Mouse (Mus musculus) lung, postnatal 0 days (tissue): ENCODE measurements at regions not wholly inside any gene's neighbourhood (a gene's known extent, or its start where the extent isn't known, plus 50 kb on each side); places are given as distances from the start of the nearest gene placed in this dataset.
A peak's percentile ranks its signal among the peaks of the same experiment; 100 is the strongest.

Source experiments
- ATAC-seq: fragments of 200-750 bp; cut with Nextera tagmentation; 2 replicates; pipeline ENCODE4 v1.8.0; 2017; ENCODE audit warnings: moderate library complexity
- DNase-seq: peaks from one replicate; pipeline ENCODE4 v3.0.0-alpha.2; 2016; ENCODE audit warnings: low spot score
- H3K27ac ChIP-seq: fragments of 300-500 bp; sonication (generic); 2 replicates; pipeline ENCODE4 v1.5.1; 2014; ENCODE audit warnings: antibody characterized with exemption, mild to moderate bottlenecking, low read length, mixed read lengths
- H3K27me3 ChIP-seq: fragments of 300-500 bp; sonication (generic); replicated peaks from 2 replicates; pipeline ENCODE4 v1.6.1; 2014; ENCODE audit warnings: low read length, mixed read lengths; ENCODE audit not compliant: insufficient read depth
- H3K36me3 ChIP-seq: fragments of 300-500 bp; sonication (generic); 2 replicates; pipeline ENCODE4 v1.6.1; 2014; ENCODE audit warnings: low read length, mixed read lengths; ENCODE audit not compliant: insufficient read depth
- H3K4me1 ChIP-seq: fragments of 300-500 bp; sonication (generic); 2 replicates; pipeline ENCODE4 v1.6.1; 2014; ENCODE audit warnings: antibody characterized with exemption, low read depth, low read length, mixed read lengths; ENCODE audit not compliant: insufficient read depth
- H3K4me2 ChIP-seq: fragments of 300-500 bp; sonication (generic); replicated peaks from 2 replicates; pipeline ENCODE4 v1.6.1; 2014; ENCODE audit warnings: low read depth, mild to moderate bottlenecking, low read length, moderate library complexity, mixed read lengths
- H3K4me3 ChIP-seq: fragments of 300-500 bp; sonication (generic); 2 replicates; pipeline ENCODE4 v1.5.1; 2014; ENCODE audit warnings: low read depth, low read length
- H3K9ac ChIP-seq: fragments of 300-500 bp; sonication (generic); replicated peaks from 2 replicates; pipeline ENCODE4 v1.6.1; 2014; ENCODE audit warnings: low read depth, mild to moderate bottlenecking
- H3K9me3 ChIP-seq: fragments of 300-500 bp; sonication (generic); 2 replicates; pipeline ENCODE4 v1.6.1; 2016; ENCODE audit warnings: low read length, mixed read lengths
- CTCF ChIP-seq: IDR thresholded peaks from 2 replicates; pipeline ENCODE4 v1.5.1; 2016; ENCODE audit warnings: antibody characterized with exemption, mild to moderate bottlenecking
- EP300 ChIP-seq: IDR thresholded peaks from 2 replicates; pipeline ENCODE4 v1.6.1; 2016; ENCODE audit warnings: antibody characterized with exemption, mild to moderate bottlenecking, control low read depth
- WGBS: fragments of 180-500 bp; shearing (Covaris S2); extraction: QIAGEN DNeasy Blood & Tissue Kit; methylation state at CpG from one replicate; pipeline ENCODE4 v1.1.7; 2014; 5-methylcytosine and 5-hydroxymethylcytosine counted together

- no peaks in the 10 kb centered on the region for H3K36me3 ChIP-seq
- no peak overlapping the region for H3K4me3 ChIP-seq
- H3K4me2 ChIP-seq, result no peak overlapping the region
- no peaks in the 10 kb centered on the region for H3K9me3 ChIP-seq
- H3K9ac ChIP-seq, result no peak overlapping the region
- WGBS, result 49% methylated on average over 6 of the region's 6 CpGs
- no peak for TF ChIP-seq EP300
- no peak for TF ChIP-seq CTCF
- H3K4me1 ChIP-seq, result no peaks in the 10 kb centered on the region
- H3K27ac ChIP-seq, result no peak overlapping the region
- ATAC-seq, result no peak
- DNase-seq, result peak; percentile 9
- no peaks in the 10 kb centered on the region for H3K27me3 ChIP-seq
These were observed 108.4 kb upstream of the Ddit4l start for GRCm38 (mm10) chr3:137513026-137513425.

GRCm38 (mm10) chr3:137514238-137514637 lies 107.2 kb upstream of the Ddit4l start:
- Histone ChIP-seq H3K27ac (no peak overlapping the region), H3K4me3 (no peak overlapping the region), H3K4me2 (no peak overlapping the region), H3K36me3 (no peaks in the 10 kb centered on the region), H3K27me3 (no peaks in the 10 kb centered on the region), H3K4me1 (no peaks in the 10 kb centered on the region), H3K9ac (no peak overlapping the region), H3K9me3 (no peaks in the 10 kb centered on the region)
- no peak for TF ChIP-seq CTCF
- no peak for TF ChIP-seq EP300
- WGBS, result 90% methylated on average over 2 of the region's 2 CpGs
- no peak for ATAC-seq
- DNase-seq, result no peak

- 53% methylated on average over 4 of the region's 4 CpGs for WGBS
- Histone ChIP-seq H3K4me2 (no peak overlapping the region), H3K9ac (no peak overlapping the region), H3K4me1 (no peaks in the 10 kb centered on the region), H3K27me3 (no peaks in the 10 kb centered on the region), H3K4me3 (no peak overlapping the region), H3K9me3 (no peaks in the 10 kb centered on the region), H3K36me3 (no peaks in the 10 kb centered on the region), H3K27ac (no peak overlapping the region)
- DNase-seq (no peak), ATAC-seq (no peak)
- TF ChIP-seq EP300 (no peak), CTCF (no peak)
These were observed 104.0 kb upstream of the Ddit4l start for GRCm38 (mm10) chr3:137517433-137517832.

GRCm38 (mm10) chr3:137520191-137520590 lies 101.2 kb upstream of the Ddit4l start:
- no peak overlapping the region for H3K27ac ChIP-seq
- no peak overlapping the region for H3K4me3 ChIP-seq
- TF ChIP-seq EP300 (no peak), CTCF (no peak)
- no peaks in the 10 kb centered on the region for H3K27me3 ChIP-seq
- WGBS, result 86% methylated on average over 1 of the region's 1 CpGs
- DNase-seq (no peak), ATAC-seq (no peak)
- no peaks in the 10 kb centered on the region for H3K9me3 ChIP-seq
- no peak overlapping the region for H3K9ac ChIP-seq
- no peaks in the 10 kb centered on the region for H3K36me3 ChIP-seq
- H3K4me1 ChIP-seq, result no peaks in the 10 kb centered on the region
- H3K4me2 ChIP-seq, result no peak overlapping the region

GRCm38 (mm10) chr3:137525606-137526575 lies 95.5 kb upstream of the Ddit4l start:
- TF ChIP-seq CTCF, result no peak
- no peak for TF ChIP-seq EP300
- WGBS, result 71% methylated on average over 12 of the region's 12 CpGs

GRCm38 (mm10) chr3:137529592-137529960 lies 91.8 kb upstream of the Ddit4l start:
- no peak for ATAC-seq
- TF ChIP-seq CTCF, result no peak
- TF ChIP-seq EP300, result no peak
- WGBS, result 44% methylated on average over 2 of the region's 2 CpGs

More at GRCm38 (mm10) chr3:137525606-137526575, 95.5 kb upstream of the Ddit4l start:
- H3K36me3 ChIP-seq, result no peaks in the 10 kb centered on the region
- ATAC-seq (no peak), DNase-seq (no peak)
- no peak overlapping the region for H3K4me2 ChIP-seq
- H3K27ac ChIP-seq, result no peak overlapping the region
- H3K9me3 ChIP-seq, result no peaks in the 10 kb centered on the region
- H3K4me1 ChIP-seq, result no peaks in the 10 kb centered on the region
- H3K4me3 ChIP-seq, result no peak overlapping the region
- no peaks in the 10 kb centered on the region for H3K27me3 ChIP-seq
- no peak overlapping the region for H3K9ac ChIP-seq

More at GRCm38 (mm10) chr3:137529592-137529960, 91.8 kb upstream of the Ddit4l start:
- Histone ChIP-seq H3K9me3 (no peaks in the 10 kb centered on the region), H3K9ac (no peak overlapping the region), H3K27me3 (no peaks in the 10 kb centered on the region), H3K27ac (no peak overlapping the region), H3K4me3 (no peak overlapping the region), H3K36me3 (no peaks in the 10 kb centered on the region), H3K4me2 (no peak overlapping the region), H3K4me1 (no peaks in the 10 kb centered on the region)
- DNase-seq, result no peak
